Mouse (Mus musculus): Measurements from ENCODE around the gene Mcrip2. TPM values are rescaled to one million over a fixed set of nuclear protein-coding genes. Genes with fewer than 3 reads are reported as not detected.

Mcrip2 gene
- total and polyA plus RNA-seq, 3 experiments: 1.4 to 16.1 (median 1.7) TPM

DNA sequence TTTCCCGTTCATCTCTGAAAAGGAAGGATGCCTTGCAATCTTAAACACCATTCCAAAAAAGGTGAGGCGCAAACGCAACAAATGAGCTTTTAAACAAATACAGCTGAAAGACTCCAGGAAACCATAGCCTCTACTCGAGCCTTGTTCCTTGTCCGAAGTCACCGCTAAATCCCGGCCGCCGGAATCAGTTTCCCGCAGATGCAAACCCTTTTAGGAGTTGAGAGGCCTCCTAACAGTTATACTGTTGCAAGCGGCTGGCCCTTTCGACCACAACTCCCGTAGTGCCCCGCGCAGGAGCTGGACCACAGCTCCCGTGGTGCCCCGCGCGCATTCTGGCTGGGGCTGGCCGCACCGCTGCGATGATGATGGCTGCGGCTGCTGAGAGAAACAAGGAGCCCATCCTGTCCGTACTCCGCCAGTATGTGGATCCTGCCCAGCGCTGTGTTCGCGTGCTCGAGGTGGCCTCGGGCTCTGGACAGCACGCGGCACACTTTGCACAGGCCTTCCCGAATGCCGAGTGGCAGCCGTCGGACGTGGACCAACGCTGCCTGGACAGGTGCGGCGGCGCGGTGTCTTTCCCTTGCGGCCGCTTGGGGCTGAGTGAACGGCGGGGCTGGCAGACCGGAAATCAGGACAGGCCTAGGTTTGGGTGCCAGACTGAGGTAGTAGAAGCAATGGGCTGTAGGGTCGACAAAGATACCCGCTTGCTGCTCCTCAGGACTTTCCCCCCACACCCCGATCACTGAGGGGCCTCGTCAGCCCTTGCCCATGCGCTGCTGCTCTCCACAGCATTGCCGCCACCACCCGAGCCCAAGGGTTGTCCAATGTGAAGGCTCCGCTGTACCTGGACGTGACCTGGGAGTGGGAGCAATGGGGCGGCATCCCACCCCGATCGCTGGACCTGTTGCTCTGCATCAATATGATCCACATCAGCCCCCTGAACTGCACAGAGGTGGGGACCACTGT, 6.9 kb upstream of the Mcrip2 start (continued):
- 0 out of 2 replicates have a peak, but pooled peaks have one; percentile 24 for TF ChIP-seq BHLHE40 (IDR thresholded peaks at IDR 0.05; ENCODE audit: low read depth, low read length)
- no peak for TF ChIP-seq ETS1 (conservative IDR thresholded peaks at IDR 0.05; ENCODE audit: low read depth, low read length)
- no peak for TF ChIP-seq SMC3 (IDR thresholded peaks at IDR 0.05; ENCODE audit: low read depth, low read length)
- peak; percentile 88 for TF ChIP-seq POLR2A (IDR thresholded peaks at IDR 0.05; ENCODE audit: low read depth, low read length)
- peak; percentile 69; the same call in 1 of the 2 replicates for TF ChIP-seq MAX (IDR thresholded peaks at IDR 0.05; ENCODE audit: low read length)
- 0 out of 2 replicates have a peak, but pooled peaks have one; percentile 70 for TF ChIP-seq POLR2AphosphoS2 (IDR thresholded peaks at IDR 0.05; ENCODE audit: low read depth, low read length)
- no peak for TF ChIP-seq E2F4 (IDR thresholded peaks at IDR 0.05; ENCODE audit: insufficient replicate concordance, low read depth, low read length)
- no peak for TF ChIP-seq MEF2A (IDR thresholded peaks at IDR 0.05; ENCODE audit: borderline replicate concordance, low read depth, low read length)
- no peak for TF ChIP-seq ZKSCAN1 (IDR thresholded peaks at IDR 0.05; ENCODE audit: borderline replicate concordance, low read depth, low read length)
- TF ChIP-seq RCOR1 (conservative IDR thresholded peaks at IDR 0.05; ENCODE audit: low read depth, low read length): no peak
- TF ChIP-seq SIN3A (IDR thresholded peaks at IDR 0.05; ENCODE audit: low read length): peak; percentile 51; the same call in 1 of the 2 replicates
- TF ChIP-seq GABPA (IDR thresholded peaks at IDR 0.05; ENCODE audit: insufficient replicate concordance, low read depth, low read length): no peak; the same call in 1 of the 2 replicates
- TF ChIP-seq UBTF (IDR thresholded peaks at IDR 0.05; ENCODE audit: low read depth, low read length): peak; percentile 87; the same call in 1 of the 2 replicates
- no peak for TF ChIP-seq RAD21 (IDR thresholded peaks at IDR 0.05; ENCODE audit: low read depth, low read length)
- no peak for TF ChIP-seq JUN (IDR thresholded peaks at IDR 0.05; ENCODE audit: insufficient read depth, low read depth, low read length)

DNA sequence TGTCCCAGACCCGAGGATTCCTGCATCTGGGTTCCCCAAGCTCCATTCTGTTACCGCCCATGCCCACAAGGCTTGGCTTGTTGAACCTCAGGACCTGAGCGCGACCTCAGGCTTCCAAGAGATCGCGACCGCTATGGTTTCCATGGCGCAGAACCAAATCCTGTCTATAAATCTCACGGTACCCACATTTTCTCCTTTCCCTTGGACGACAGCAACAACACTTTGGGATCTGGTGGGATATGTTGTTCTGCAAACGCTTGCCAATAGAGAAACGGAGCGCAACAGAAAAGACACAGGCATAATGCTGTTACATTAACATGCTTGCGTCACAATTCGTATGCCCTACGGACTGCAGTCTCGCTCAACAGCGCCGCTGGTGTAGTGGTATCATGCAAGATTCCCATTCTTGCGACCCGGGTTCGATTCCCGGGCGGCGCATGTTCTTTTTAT, 6.2 kb upstream of the Mcrip2 start, which contains the start of gene Mettl26:
Gene Mettl26 (plus strand): TSS at position 354 of the 450 bp plus-strand sequence.
- in situ Hi-C loops (cut with MboI; ENCODE audit: low pct_ligation_motif_present, low pct_unique_long_range_greater_than_20kb, low sequenced_read_pairs): no loop called here
- Histone ChIP-seq H3K9ac (ENCODE audit: insufficient read depth, low read depth) (peak within 1 kb of the TSS; percentile 63), H3K27me3 (replicated peaks) (peaks cover 19% of the 10 kb centered on the region), H3K4me2 (ENCODE audit: insufficient read depth, low read depth, poor library complexity, severe bottlenecking) (peak within 1 kb of the TSS; percentile 46), H3K27ac (ENCODE audit: insufficient read depth, low read depth) (peak within 1 kb of the TSS; percentile 73), H3K4me1 (ENCODE audit: control insufficient read depth in 1 of 2, insufficient read depth in 2 of 2) (peaks cover 6 to 18% of the 10 kb centered on the region in 2 experiments), H3K79me2 (replicated peaks; ENCODE audit: control insufficient read depth, extremely low read depth, insufficient read depth, poor library complexity, severe bottlenecking) (no peaks in the 10 kb centered on the region), H3K9me3 (replicated peaks; ENCODE audit: low read length) (no peaks in the 10 kb centered on the region), H3K36me3 (replicated peaks in 1 of 2; ENCODE audit: control insufficient read depth in 1 of 2, insufficient read depth in 1 of 2, low read length in 1 of 2) (peaks cover 23 to 31% of the 10 kb centered on the region in 2 experiments), H3K4me3 (replicated peaks in 1 of 3; ENCODE audit: low read depth in 2 of 3, low read length in 2 of 3, poor library complexity in 1 of 3) (peak within 1 kb of the TSS; percentile 63 to 93 (median 81))
- no peak for TF ChIP-seq MAZ (IDR thresholded peaks at IDR 0.05; ENCODE audit: low read depth, low read length)
- TF ChIP-seq EP300 (IDR thresholded peaks at IDR 0.05; ENCODE audit: low read length): no peak
- TF ChIP-seq NELFE (IDR thresholded peaks at IDR 0.05; ENCODE audit: low read depth, low read length): no peak
- TF ChIP-seq E2F4 (IDR thresholded peaks at IDR 0.05; ENCODE audit: insufficient replicate concordance, low read depth, low read length): peak; percentile 85
- TF ChIP-seq NRF1 (IDR thresholded peaks at IDR 0.05; ENCODE audit: low read depth, low read length): peak; percentile 59
- TF ChIP-seq MAX (IDR thresholded peaks at IDR 0.05; ENCODE audit: low read length): peak; percentile 44
- peak; percentile 96 for TF ChIP-seq MAFK (IDR thresholded peaks at IDR 0.05; ENCODE audit: insufficient replicate concordance, low read length)
- 0 out of 2 replicates have a peak, but pooled peaks have one; percentile 23 for TF ChIP-seq CHD1 (IDR thresholded peaks at IDR 0.05; ENCODE audit: low read depth, low read length)
- TF ChIP-seq MYC (IDR thresholded peaks at IDR 0.05; ENCODE audit: low read depth, low read length): 0 out of 2 replicates have a peak, but pooled peaks have one; percentile 42
- no peak for TF ChIP-seq SIN3A (IDR thresholded peaks at IDR 0.05; ENCODE audit: low read length)
- peak; percentile 52 for TF ChIP-seq MXI1 (IDR thresholded peaks at IDR 0.05; ENCODE audit: low read depth, low read length)
- no peak for TF ChIP-seq POLR2A (IDR thresholded peaks at IDR 0.05; ENCODE audit: low read depth, low read length)
- peak; percentile 100 for TF ChIP-seq TBP (conservative IDR thresholded peaks at IDR 0.05; ENCODE audit: low read depth, low read length)
- TF ChIP-seq IRF4 (IDR thresholded peaks at IDR 0.05; ENCODE audit: low read depth, low read length): peak; percentile 54; the same call in 1 of the 2 replicates
- TF ChIP-seq ZMIZ1 (IDR thresholded peaks at IDR 0.05; ENCODE audit: low read depth, low read length): no peak
- TF ChIP-seq RCOR1 (conservative IDR thresholded peaks at IDR 0.05; ENCODE audit: low read depth, low read length): 0 out of 2 replicates have a peak, but pooled peaks have one; percentile 51
- TF ChIP-seq KAT2A (IDR thresholded peaks at IDR 0.05; ENCODE audit: insufficient replicate concordance, low read length): peak; percentile 76; the same call in 1 of the 2 replicates
- peak; percentile 97 for TF ChIP-seq ELF1 (IDR thresholded peaks at IDR 0.05; ENCODE audit: low read depth, low read length)
- peak; percentile 92 for DNase-seq (ENCODE audit: extremely low read depth)
- dilution Hi-C loops (cut with MboI; ENCODE audit: extremely low pct_ligation_motif_present, extremely low pct_unique_long_range_greater_than_20kb, low sequenced_read_pairs): no loop called here
